In genomic region chr19:7178841-7179452, GRCm38 (mm10) we compare ENCODE assay signal across 12 mouse cellular contexts. TPM values are rescaled to one million over a fixed set of nuclear protein-coding genes. Genes with fewer than 3 reads are reported as not detected.
DNase-seq lines count a peak whose midpoint lies in the region; ATAC-seq and TF ChIP-seq lines count a peak whose summit lies in the region.
"Had no signal": no experiment of that assay in that cellular context is flagged by ENCODE, and none has a peak within 500 bp of the region (broad histone marks: within the 10 kb centered on the region; RNA-seq: fewer than 3 reads in every experiment).

No protein-coding gene starts in this region.

- H3K27me3 ChIP-seq in lung, embryonic 14.5 days (ENCODE audit: insufficient read depth, low read length) = peaks cover 17% of the 10 kb centered on the region; the same call in 1 of the 2 replicates
- H3K27me3 ChIP-seq in lung, postnatal 0 days (replicated peaks; ENCODE audit: insufficient read depth, low read length) = no peaks in the 10 kb centered on the region
- peaks cover 19% of the 10 kb centered on the region for H3K27me3 ChIP-seq in limb, embryonic 11.5 days (ENCODE audit: control insufficient read depth, insufficient read depth, low read length)

- peaks cover 7% of the 10 kb centered on the region; the same call in 1 of the 2 replicates for H3K4me1 ChIP-seq in lung, embryonic 14.5 days (ENCODE audit: insufficient read depth)
- peaks cover 8% of the 10 kb centered on the region; the same call in 1 of the 2 replicates for H3K4me1 ChIP-seq in lung, postnatal 0 days (ENCODE audit: insufficient read depth, low read depth, low read length)
- peaks cover 35% of the 10 kb centered on the region for H3K4me1 ChIP-seq in limb, embryonic 11.5 days (ENCODE audit: control insufficient read depth, insufficient read depth, low read length)

- TF ChIP-seq EP300 in lung, postnatal 0 days (IDR thresholded peaks at IDR 0.05) = no peak

- no peaks in the 10 kb centered on the region for H3K36me3 ChIP-seq in lung, embryonic 14.5 days (ENCODE audit: insufficient read depth)
- H3K36me3 ChIP-seq in lung, postnatal 0 days (ENCODE audit: insufficient read depth, low read length) = no peaks in the 10 kb centered on the region
- no peaks in the 10 kb centered on the region for H3K36me3 ChIP-seq in limb, embryonic 11.5 days (ENCODE audit: control insufficient read depth, insufficient read depth, low read length)
- H3K36me3 ChIP-seq: embryonic facial prominence, embryonic 12.5 days; hindbrain, embryonic 12.5 days; neural tube, embryonic 13.5 days had no signal

- WGBS in lung, embryonic 14.5 days = 46% methylated on average over 3 of the region's 3 CpGs
- 57% methylated on average over 3 of the region's 3 CpGs for WGBS in lung, postnatal 0 days
- 36% methylated on average over 3 of the region's 3 CpGs for WGBS in limb, embryonic 11.5 days

- no peak overlapping the region for H3K4me3 ChIP-seq in lung, embryonic 14.5 days (ENCODE audit: low read depth, low read length)
- no peak overlapping the region for H3K4me3 ChIP-seq in lung, postnatal 0 days (ENCODE audit: low read depth, low read length)
- no peak overlapping the region for H3K4me3 ChIP-seq in limb, embryonic 11.5 days (ENCODE audit: low read depth, low read length)
- H3K4me3 ChIP-seq: embryonic facial prominence, embryonic 12.5 days; hindbrain, embryonic 12.5 days; neural tube, embryonic 13.5 days had no signal

- no peaks in the 10 kb centered on the region for H3K9me3 ChIP-seq in lung, embryonic 14.5 days (ENCODE audit: low read depth, low read length)
- H3K9me3 ChIP-seq in lung, postnatal 0 days (ENCODE audit: low read length) = no peaks in the 10 kb centered on the region
- no peaks in the 10 kb centered on the region for H3K9me3 ChIP-seq in limb, embryonic 11.5 days (ENCODE audit: control insufficient read depth, low read length)
- H3K9me3 ChIP-seq: embryonic facial prominence, embryonic 12.5 days; hindbrain, embryonic 12.5 days; neural tube, embryonic 13.5 days had no signal

- TF ChIP-seq CTCF in lung, embryonic 14.5 days (IDR thresholded peaks at IDR 0.05; ENCODE audit: low read depth) = no peak
- TF ChIP-seq CTCF in lung, postnatal 0 days (IDR thresholded peaks at IDR 0.05) = no peak

- no peak overlapping the region for H3K9ac ChIP-seq in lung, embryonic 14.5 days
- no peak overlapping the region for H3K9ac ChIP-seq in lung, postnatal 0 days (replicated peaks; ENCODE audit: low read depth)
- H3K9ac ChIP-seq in limb, embryonic 11.5 days (ENCODE audit: low read length) = no peak overlapping the region
- H3K9ac ChIP-seq: embryonic facial prominence, embryonic 12.5 days; hindbrain, embryonic 12.5 days; neural tube, embryonic 13.5 days had no signal

- H3K4me2 ChIP-seq in lung, embryonic 14.5 days = no peak overlapping the region
- H3K4me2 ChIP-seq in lung, postnatal 0 days (replicated peaks; ENCODE audit: low read depth, low read length) = no peak overlapping the region
- no peak overlapping the region for H3K4me2 ChIP-seq in limb, embryonic 11.5 days (ENCODE audit: low read depth, severe bottlenecking)
- H3K4me2 ChIP-seq: embryonic facial prominence, embryonic 12.5 days; hindbrain, embryonic 12.5 days; liver, embryonic 11.5 days; neural tube, embryonic 13.5 days had no signal

- peak overlapping the region; percentile 24; the same call in 1 of the 2 replicates for H3K27ac ChIP-seq in lung, embryonic 14.5 days (ENCODE audit: low read depth)
- no peak overlapping the region for H3K27ac ChIP-seq in lung, postnatal 0 days (ENCODE audit: low read length)
- H3K27ac ChIP-seq in limb, embryonic 11.5 days (replicated peaks; ENCODE audit: low read depth, low read length) = 0 out of 2 replicates have a peak overlapping the region, but pooled peaks have one; percentile 5
- H3K27ac ChIP-seq: embryonic facial prominence, embryonic 12.5 days; hindbrain, embryonic 12.5 days; neural tube, embryonic 13.5 days had no signal

- no peak for ATAC-seq in lung, embryonic 14.5 days (ENCODE audit: insufficient read depth)
- ATAC-seq in lung, postnatal 0 days = no peak
- ATAC-seq in limb, embryonic 11.5 days (ENCODE audit: insufficient number of reproducible peaks, low FRiP score, low TSS enrichment, low read depth) = no peak

- DNase-seq in lung, embryonic 14.5 days = no peak
- DNase-seq in lung, postnatal 0 days (ENCODE audit: low spot score) = no peak
- peak; percentile 78 for DNase-seq in cerebellum, adult 9-10 months
- peak; percentile 91 for DNase-seq in kidney, adult 11 months
- DNase-seq in limb, embryonic 11.5 days (ENCODE audit: low spot score) = no peak
- DNase-seq in urinary bladder, adult 18-20 months (ENCODE audit: low spot score in 2 of 2) = no peak
- no peak for DNase-seq in frontal cortex, postnatal 14 days (ENCODE audit: low spot score in 2 of 2)
- DNase-seq: layer of hippocampus, adult 9-11 months had no signal

RNA-seq across cellular contexts. Expression of gene Otub1, which starts 27.2 kb away (rescaled TPM):
- polyA plus RNA-seq in lung, embryonic 14.5 days (2014; fragmentation: Nextera tagmentation; extraction: Ambion mirVana) = 206 and 221 TPM in 2 replicates
- 107 and 119 TPM in 2 replicates for polyA plus RNA-seq in lung, postnatal 0 days (2015; fragmentation: Nextera tagmentation; extraction: Ambion mirVana)
- polyA plus RNA-seq in limb, embryonic 11.5 days (2014; fragmentation: Nextera tagmentation; extraction: Ambion mirVana) = 247 and 260 TPM in 2 replicates

RNA-seq across cellular contexts. Expression of gene Cox8a, which starts 38.5 kb away (rescaled TPM):
- polyA plus RNA-seq in lung, embryonic 14.5 days (2014; fragmentation: Nextera tagmentation; extraction: Ambion mirVana) = 917 and 922 TPM in 2 replicates
- polyA plus RNA-seq in lung, postnatal 0 days (2015; fragmentation: Nextera tagmentation; extraction: Ambion mirVana) = 889 and 976 TPM in 2 replicates
- polyA plus RNA-seq in limb, embryonic 11.5 days (2014; fragmentation: Nextera tagmentation; extraction: Ambion mirVana) = 807 and 830 TPM in 2 replicates

Comparison
In these comparisons a context has a peak if more than half of its experiments do, and no peak if none do; other contexts are left out.
1. DNase-seq: peak in cerebellum, adult 9-10 months (single experiment) and kidney, adult 11 months (single experiment); none in lung, embryonic 14.5 days (single experiment), lung, postnatal 0 days (single experiment), limb, embryonic 11.5 days (single experiment), urinary bladder, adult 18-20 months (0 of 2) and frontal cortex, postnatal 14 days (0 of 2).